Mouse (Mus musculus) heart, embryonic 10.5 days (tissue): ENCODE results near the gene Etl4. TPM values are rescaled to one million over a fixed set of nuclear protein-coding genes. Genes with fewer than 3 reads are reported as not detected.
A peak's percentile ranks its signal among the peaks of the same experiment; 100 is the strongest.

ENCODE experiments used
- DNase-seq: peaks from one replicate; pipeline ENCODE4 v3.0.0-alpha.2; 2017; ENCODE audit warnings: low spot score
- H3K27ac ChIP-seq: fragments of 300-500 bp; sonication (generic); 2 replicates; pipeline ENCODE4 v1.5.1; 2016; ENCODE audit warnings: mild to moderate bottlenecking
- H3K27me3 ChIP-seq: fragments of 300-500 bp; sonication (generic); 2 replicates; pipeline ENCODE4 v1.6.1; 2016; ENCODE audit warnings: mild to moderate bottlenecking; ENCODE audit not compliant: poor library complexity, insufficient read depth, severe bottlenecking
- H3K36me3 ChIP-seq: fragments of 300-500 bp; sonication (generic); 2 replicates; pipeline ENCODE4 v1.6.1; 2016; ENCODE audit warnings: mild to moderate bottlenecking, moderate library complexity
- H3K4me1 ChIP-seq: fragments of 300-500 bp; sonication (generic); 2 replicates; pipeline ENCODE4 v1.6.1; 2016; ENCODE audit warnings: mild to moderate bottlenecking
- H3K4me3 ChIP-seq: fragments of 300-500 bp; sonication (generic); 2 replicates; pipeline ENCODE4 v1.5.1; 2016; ENCODE audit warnings: mild to moderate bottlenecking, moderate library complexity
- H3K9me3 ChIP-seq: fragments of 300-500 bp; sonication (generic); 2 replicates; pipeline ENCODE4 v1.6.1; 2016; ENCODE audit warnings: mild to moderate bottlenecking, moderate library complexity
- WGBS: fragments of 180-500 bp; shearing (Covaris S2); methylation state at CpG from one replicate; pipeline ENCODE4 v1.1.7; 2016; 5-methylcytosine and 5-hydroxymethylcytosine counted together
- polyA plus RNA-seq: library from polyadenylated mRNA; unstranded; fragments of >200 nt; fragmentation: Nextera tagmentation; extraction: Ambion mirVana; gene quantifications from 2 replicates; pipeline ENCODE4 v1.2.1, GENCODE M21; 2016

Gene Etl4
- polyA plus RNA-seq, 1 experiment from 2014 or later: 18.7 TPM

DNA sequence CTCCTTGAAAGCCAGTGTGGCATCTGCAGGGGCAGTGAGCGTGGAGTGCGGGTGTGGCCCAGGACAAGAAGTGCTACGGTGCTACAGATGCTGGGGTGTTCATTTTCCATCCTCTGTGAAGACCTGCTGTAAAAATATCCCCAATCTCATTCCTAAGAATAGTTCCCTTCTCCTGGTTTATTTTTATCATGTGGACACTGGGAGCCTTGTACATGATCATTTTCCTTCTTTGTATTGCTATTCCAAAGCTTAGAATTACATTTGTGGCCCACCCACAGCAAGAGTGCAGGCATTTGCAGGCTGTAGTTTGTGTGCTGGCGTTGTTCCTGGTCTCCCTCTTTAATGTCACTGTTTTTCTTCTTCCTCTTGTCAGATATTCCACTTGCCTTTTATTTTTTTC is 809.5 kb downstream of the Etl4 start:
- Histone ChIP-seq H3K4me1 (peaks cover 19% of the 10 kb centered on the region), H3K36me3 (no peaks in the 10 kb centered on the region), H3K27me3 (no peaks in the 10 kb centered on the region), H3K4me3 (no peak overlapping the region), H3K9me3 (no peaks in the 10 kb centered on the region), H3K27ac (no peak overlapping the region)
- WGBS: 64% methylated on average over 4 of the region's 4 CpGs
- no peak for DNase-seq

- no peak overlapping the region for H3K4me3 ChIP-seq
- DNase-seq: no peak
- no peaks in the 10 kb centered on the region for H3K9me3 ChIP-seq
- no peaks in the 10 kb centered on the region for H3K36me3 ChIP-seq
- H3K27ac ChIP-seq: no peak overlapping the region
- WGBS: 58% methylated on average over 3 of the region's 3 CpGs
- H3K27me3 ChIP-seq: no peaks in the 10 kb centered on the region
- peaks cover 23% of the 10 kb centered on the region for H3K4me1 ChIP-seq
Measured at GRCm38 (mm10) chr2:20721098-20721497, 811.5 kb downstream of the Etl4 start.

GRCm38 (mm10) chr2:20722165-20722991 is 812.8 kb downstream of the Etl4 start:
- peak; percentile 36 for DNase-seq
- no peaks in the 10 kb centered on the region for H3K36me3 ChIP-seq
- 0 out of 2 replicates have a peak overlapping the region, but pooled peaks have one; percentile 22 for H3K27ac ChIP-seq
- H3K27me3 ChIP-seq: no peaks in the 10 kb centered on the region
- H3K4me3 ChIP-seq: no peak overlapping the region
- H3K4me1 ChIP-seq: peaks cover 23% of the 10 kb centered on the region
- 34% methylated on average over 15 of the region's 15 CpGs for WGBS
- H3K9me3 ChIP-seq: no peaks in the 10 kb centered on the region

- WGBS: 33% methylated on average over 2 of the region's 2 CpGs
- Histone ChIP-seq H3K36me3 (no peaks in the 10 kb centered on the region), H3K4me3 (no peak overlapping the region), H3K27ac (no peak overlapping the region), H3K4me1 (peaks cover 20% of the 10 kb centered on the region), H3K9me3 (no peaks in the 10 kb centered on the region), H3K27me3 (no peaks in the 10 kb centered on the region)
- peak; percentile 38 for DNase-seq
Measured at GRCm38 (mm10) chr2:20723990-20724745, 814.6 kb downstream of the Etl4 start.

- peaks cover 11% of the 10 kb centered on the region for H3K4me1 ChIP-seq
- no peak for DNase-seq
- H3K27me3 ChIP-seq: no peaks in the 10 kb centered on the region
- H3K4me3 ChIP-seq: no peak overlapping the region
- WGBS: 62% methylated on average over 2 of the region's 2 CpGs
- H3K9me3 ChIP-seq: no peaks in the 10 kb centered on the region
- H3K36me3 ChIP-seq: no peaks in the 10 kb centered on the region
- H3K27ac ChIP-seq: no peak overlapping the region
Measured at GRCm38 (mm10) chr2:20726974-20727373, 817.4 kb downstream of the Etl4 start.

- DNase-seq: no peak
- Histone ChIP-seq H3K27me3 (no peaks in the 10 kb centered on the region), H3K36me3 (no peaks in the 10 kb centered on the region), H3K27ac (no peak overlapping the region), H3K4me1 (peaks cover 10% of the 10 kb centered on the region; the same call in 1 of the 2 replicates), H3K9me3 (no peaks in the 10 kb centered on the region), H3K4me3 (no peak overlapping the region)
- 79% methylated on average over 6 of the region's 6 CpGs for WGBS
Measured at GRCm38 (mm10) chr2:20727752-20728438, 818.3 kb downstream of the Etl4 start.

- WGBS: 54% methylated on average over 3 of the region's 3 CpGs
- no peak for DNase-seq
- H3K36me3 ChIP-seq: no peaks in the 10 kb centered on the region
- H3K27ac ChIP-seq: no peak overlapping the region
- H3K4me1 ChIP-seq: peaks cover 20% of the 10 kb centered on the region
- H3K4me3 ChIP-seq: no peak overlapping the region
- H3K27me3 ChIP-seq: no peaks in the 10 kb centered on the region
- H3K9me3 ChIP-seq: no peaks in the 10 kb centered on the region
Measured at GRCm38 (mm10) chr2:20735444-20735843, 825.9 kb downstream of the Etl4 start.

DNA sequence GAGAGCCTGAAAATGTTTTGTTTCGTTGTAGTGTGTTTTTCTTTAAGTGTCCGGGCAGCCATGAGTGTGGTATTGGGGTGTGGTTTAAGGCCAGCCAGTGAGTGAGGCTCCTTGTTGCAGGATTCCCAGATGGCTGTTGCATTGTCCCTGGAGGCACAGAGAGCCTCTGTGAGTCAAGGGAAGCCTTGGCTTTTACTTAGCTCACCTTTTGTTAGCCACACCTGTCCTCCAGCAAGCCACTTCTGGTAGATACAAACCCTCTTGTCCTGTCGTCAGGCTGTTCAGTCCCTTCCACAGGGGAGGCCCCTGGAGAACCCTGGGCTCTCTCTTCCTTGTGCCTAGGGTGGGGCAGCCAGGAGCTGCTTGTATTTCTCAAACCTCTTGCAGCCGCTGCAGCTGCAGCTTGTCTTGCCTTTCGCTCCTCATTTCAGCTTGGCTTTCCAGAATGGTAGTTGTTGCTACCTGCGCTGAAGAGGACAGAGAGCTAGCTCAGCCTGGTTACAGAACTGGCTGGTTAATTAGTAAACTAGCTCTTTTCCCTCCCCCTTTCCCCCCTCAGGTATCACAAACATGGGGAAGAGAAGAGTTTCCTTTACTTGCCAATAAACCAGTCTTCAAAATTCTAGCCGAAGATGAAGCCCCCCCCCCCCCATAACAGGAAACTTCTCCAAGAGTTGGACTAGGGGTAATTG is 826.9 kb downstream of the Etl4 start:
- H3K4me1 ChIP-seq: peaks cover 20% of the 10 kb centered on the region
- H3K9me3 ChIP-seq: no peaks in the 10 kb centered on the region
- H3K27ac ChIP-seq: peak overlapping the region; percentile 33; the same call in 1 of the 2 replicates
- 62% methylated on average over 7 of the region's 7 CpGs for whole genome bisulfite sequencing
- DNase-seq: no peak
- H3K4me3 ChIP-seq: no peak overlapping the region
- H3K36me3 ChIP-seq: no peaks in the 10 kb centered on the region
- H3K27me3 ChIP-seq: no peaks in the 10 kb centered on the region

GRCm38 (mm10) chr2:20737112-20737808 is 827.7 kb downstream of the Etl4 start:
- H3K27ac ChIP-seq: no peak overlapping the region
- H3K4me1 ChIP-seq: peaks cover 20% of the 10 kb centered on the region
- H3K27me3 ChIP-seq: no peaks in the 10 kb centered on the region
- H3K9me3 ChIP-seq: no peaks in the 10 kb centered on the region
- WGBS: 69% methylated on average over 19 of the region's 19 CpGs
- no peak overlapping the region for H3K4me3 ChIP-seq
- H3K36me3 ChIP-seq: no peaks in the 10 kb centered on the region
- no peak for DNase-seq

- WGBS: 55% methylated on average over 4 of the region's 4 CpGs
- DNase-seq: no peak
Measured at GRCm38 (mm10) chr2:20737837-20738236, 828.3 kb downstream of the Etl4 start.

DNA sequence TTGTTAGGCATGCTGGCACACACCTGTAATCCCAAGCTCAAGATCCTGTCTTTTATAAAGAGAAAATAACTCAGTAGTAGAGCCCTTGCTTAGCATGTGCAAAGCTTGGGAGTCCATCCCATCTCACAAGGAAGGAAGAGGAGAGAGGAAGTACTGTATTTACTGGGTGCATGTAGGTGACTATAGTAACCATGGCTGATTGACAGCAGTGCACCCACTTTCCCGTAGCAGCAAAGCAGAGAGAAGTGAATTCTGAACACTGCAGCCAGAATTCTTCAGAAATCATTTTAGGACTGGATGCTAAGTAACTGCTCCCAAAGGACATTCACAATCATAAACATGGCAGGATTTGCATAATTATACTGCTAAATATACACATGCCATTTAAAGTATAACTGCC is 838.1 kb downstream of the Etl4 start:
- 65% methylated on average over 1 of the region's 1 CpGs for WGBS
- Histone ChIP-seq H3K4me1 (no peaks in the 10 kb centered on the region), H3K27ac (no peak overlapping the region), H3K36me3 (peaks cover 11% of the 10 kb centered on the region), H3K9me3 (no peaks in the 10 kb centered on the region), H3K4me3 (no peak overlapping the region), H3K27me3 (no peaks in the 10 kb centered on the region)
- DNase-seq: no peak

More at GRCm38 (mm10) chr2:20737837-20738236, 828.3 kb downstream of the Etl4 start:
- no peak overlapping the region for H3K4me3 ChIP-seq
- H3K27me3 ChIP-seq: no peaks in the 10 kb centered on the region
- peaks cover 20% of the 10 kb centered on the region for H3K4me1 ChIP-seq
- H3K27ac ChIP-seq: no peak overlapping the region
- H3K36me3 ChIP-seq: no peaks in the 10 kb centered on the region
- H3K9me3 ChIP-seq: no peaks in the 10 kb centered on the region

DNA sequence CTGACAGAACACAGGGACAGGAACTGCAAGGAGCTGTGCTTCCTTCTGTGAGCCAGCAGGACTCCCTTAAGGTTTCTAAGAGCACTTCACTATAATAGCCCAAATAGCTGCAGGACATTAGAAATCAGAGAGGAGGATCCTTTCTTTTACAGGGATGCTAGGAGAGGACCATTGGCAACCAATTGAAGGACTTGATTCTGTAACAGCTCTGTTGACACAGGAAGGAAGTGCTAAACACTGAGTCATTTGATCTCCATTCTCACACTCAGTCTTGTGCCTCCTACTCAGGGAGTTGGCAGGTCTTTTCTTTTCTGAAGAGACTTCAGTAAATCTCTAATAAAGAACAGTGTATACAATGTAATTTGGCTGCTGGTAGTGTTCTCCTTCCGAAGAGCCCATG is 838.9 kb downstream of the Etl4 start:
- Histone ChIP-seq H3K27me3 (no peaks in the 10 kb centered on the region), H3K4me3 (no peak overlapping the region), H3K4me1 (no peaks in the 10 kb centered on the region), H3K9me3 (no peaks in the 10 kb centered on the region), H3K36me3 (peaks cover 9% of the 10 kb centered on the region), H3K27ac (no peak overlapping the region)
- no peak for DNase-seq
- WGBS: 70% methylated on average over 1 of the region's 1 CpGs
